Mouse (Mus musculus): ENCODE measurements around the gene Naa20.
"Not testable (repeated sequence)": the region's sequence is repeated elsewhere in the genome, so short reads cannot be mapped to it uniquely, and the experiment has no call there.

Gene Naa20

DNA sequence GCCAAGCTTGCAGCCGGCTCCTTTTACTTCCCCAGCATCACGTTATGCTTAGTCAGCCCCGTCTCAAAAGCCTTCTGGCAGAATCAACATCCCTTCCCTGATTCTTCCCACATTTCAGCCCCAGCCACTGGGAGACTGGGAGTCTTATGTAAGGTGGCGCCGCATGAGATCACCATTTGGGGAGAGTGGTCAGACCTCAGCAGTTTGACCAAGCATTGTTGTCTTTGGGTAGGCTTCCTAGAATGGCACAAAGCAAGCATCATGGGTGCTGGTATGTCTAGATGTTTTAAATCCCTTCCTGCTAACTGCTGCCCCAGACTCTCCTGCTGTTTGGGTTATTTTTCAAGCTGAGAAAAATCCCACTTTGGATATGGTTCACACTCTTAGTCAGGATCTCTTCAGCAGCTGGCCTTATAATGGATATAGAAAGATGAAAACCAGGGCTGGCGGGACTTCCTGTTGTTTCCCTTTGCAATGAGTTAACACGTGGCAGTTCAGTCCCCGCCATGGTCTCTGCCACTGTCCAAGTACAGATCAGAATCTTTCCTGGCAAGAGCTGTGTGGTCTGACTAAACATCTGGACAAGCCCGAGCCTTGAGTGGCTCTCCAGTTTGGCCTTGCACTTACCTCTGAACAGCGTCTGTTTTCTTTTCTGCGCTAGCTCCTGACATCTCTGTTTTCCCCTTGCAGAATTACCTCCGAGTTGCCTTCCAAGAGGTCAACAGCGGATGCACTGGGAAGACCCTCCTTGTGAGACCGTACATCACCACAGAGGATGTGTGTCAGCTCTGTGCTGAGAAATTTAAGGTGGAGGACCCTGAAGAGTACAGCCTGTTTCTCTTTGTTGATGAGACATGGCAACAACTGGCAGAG is 16.8 kb upstream of the Naa20 start:
- peak; percentile 14 for DNase-seq (ENCODE audit: low spot score)

DNA sequence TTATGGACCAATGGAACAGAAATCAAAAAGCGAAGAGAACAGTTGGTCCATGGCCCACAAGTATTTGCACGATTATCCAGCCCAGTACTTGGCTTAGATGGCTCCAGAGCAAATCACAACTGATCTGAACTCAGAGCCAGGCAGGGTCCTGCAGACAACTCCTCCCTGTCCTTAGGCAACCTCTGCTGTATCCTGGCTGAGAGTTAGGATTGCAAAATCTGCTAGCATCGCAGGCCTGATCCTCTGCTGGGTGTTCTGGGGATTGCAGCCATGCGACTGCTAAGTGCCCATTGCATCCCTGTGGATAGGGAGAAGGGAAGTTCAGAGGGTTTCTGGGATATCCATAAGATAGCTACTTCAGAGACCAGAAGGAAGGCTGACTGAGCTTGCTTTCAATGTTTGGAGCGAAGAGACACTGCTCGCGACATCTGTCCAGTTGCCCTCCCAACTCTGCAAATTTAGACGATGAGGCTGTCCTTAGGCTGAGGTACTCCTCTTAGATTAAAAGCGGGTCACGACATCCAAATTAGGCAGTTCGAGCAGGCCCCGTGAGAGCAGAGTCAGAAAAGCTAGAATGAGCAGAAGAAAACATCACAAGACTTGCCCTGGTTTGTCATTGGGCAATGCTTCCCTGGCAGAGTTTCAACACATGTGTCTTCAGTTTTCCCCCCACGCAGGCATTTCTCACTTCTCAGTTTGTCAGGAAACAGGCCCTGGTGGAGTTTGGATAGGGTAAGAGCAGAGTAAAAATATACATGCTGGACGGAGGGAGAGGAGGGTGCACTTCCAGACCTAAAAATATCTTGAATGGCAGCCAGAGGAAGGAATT is 13.7 kb upstream of the Naa20 start:
- peak; percentile 60 for DNase-seq (ENCODE audit: low spot score)

DNA sequence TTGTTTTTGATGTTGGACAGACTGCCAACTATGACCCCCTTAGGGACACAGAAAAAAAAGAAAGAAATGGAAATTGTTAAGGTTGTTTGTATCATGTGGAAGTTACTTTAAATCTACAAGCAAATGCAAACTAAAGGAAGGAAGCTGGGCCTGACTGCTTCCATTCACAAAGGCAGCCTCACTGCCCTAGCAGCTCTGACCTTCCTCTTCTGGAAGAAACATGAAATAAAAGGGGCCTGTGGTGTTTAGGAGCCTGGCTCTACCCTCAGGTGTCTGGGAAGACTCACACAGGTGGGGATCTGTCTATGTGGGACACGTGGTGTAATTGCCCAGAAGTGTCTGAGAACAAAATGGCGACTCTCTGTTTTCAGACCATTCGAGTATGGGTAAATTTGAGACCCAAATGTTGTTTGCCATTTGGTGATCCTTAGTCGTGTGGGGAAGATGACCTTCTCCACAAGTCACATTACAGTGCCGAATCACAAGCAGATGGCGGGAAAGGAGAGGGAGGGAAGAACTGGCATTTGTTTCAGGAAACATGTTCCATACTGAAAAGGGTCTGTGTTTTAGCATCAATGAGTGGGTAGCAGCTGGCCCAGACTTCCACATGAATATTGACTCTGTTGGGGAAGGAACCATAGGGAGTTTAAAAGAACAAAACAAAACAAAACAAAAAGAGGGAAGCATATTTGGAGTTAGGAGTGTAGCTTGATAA is 13.0 kb upstream of the Naa20 start:
- no peak for DNase-seq (ENCODE audit: low spot score)

DNA sequence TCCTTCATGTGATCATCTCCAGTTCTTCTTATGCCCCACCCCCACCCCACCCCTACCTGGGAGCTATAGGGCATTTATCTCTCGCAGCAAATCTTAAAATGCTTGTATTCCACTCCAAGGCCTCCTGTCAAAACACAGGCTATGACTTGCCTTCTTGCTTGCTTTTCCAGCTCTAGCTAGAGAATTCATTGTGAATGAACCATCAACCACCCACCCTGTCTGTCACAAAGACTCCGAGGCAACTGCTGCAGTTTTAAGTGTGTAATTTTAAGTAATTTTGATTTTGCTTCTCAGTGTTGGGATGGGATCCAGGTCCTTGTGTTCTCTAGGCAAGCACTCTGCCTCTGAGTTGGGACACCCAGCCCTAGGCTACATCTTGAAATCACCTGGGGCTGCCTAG is 11.3 kb upstream of the Naa20 start:
- no peak for DNase-seq (ENCODE audit: low spot score)

DNA sequence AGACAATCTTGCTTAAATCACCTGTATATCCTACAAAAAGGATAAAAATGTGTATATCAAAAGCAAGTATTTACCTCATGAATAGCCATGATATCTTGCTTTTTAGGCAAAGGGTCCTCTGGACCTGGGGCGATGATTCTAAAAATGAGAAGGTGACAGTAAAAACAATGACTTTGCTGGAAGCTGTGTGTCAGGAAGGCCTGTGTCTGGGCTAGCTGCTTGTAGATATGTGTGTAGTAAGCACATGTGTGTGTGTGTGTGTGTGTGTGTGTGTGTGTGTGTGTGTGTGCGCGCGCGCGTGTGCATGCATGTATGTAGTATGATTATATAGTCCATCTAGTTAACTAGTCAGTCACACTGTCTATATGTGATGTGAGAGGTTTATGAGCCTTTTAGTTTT is 8.1 kb upstream of the Naa20 start:
- no peak for DNase-seq (ENCODE audit: low spot score)

DNA sequence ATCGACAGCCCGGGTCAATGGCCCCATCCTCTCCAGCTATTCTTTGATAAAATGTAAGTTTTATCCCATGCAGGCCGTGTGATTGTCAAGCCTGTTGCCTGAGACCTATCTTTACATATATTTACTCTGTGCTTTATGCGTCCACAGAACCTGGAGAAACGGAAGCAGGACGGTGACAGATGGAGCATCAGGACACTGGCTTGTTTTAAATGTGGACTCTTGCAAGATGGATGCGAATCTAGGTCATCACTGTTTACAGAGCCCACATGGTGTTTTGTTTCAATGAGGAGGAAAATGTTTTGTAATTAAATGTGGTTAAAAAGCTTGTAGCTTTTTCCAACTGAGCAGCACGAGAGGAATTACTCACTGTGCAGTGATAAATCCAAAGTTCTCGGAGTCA is 3.8 kb upstream of the Naa20 start:
- DNase-seq (ENCODE audit: low spot score) = no peak

DNA sequence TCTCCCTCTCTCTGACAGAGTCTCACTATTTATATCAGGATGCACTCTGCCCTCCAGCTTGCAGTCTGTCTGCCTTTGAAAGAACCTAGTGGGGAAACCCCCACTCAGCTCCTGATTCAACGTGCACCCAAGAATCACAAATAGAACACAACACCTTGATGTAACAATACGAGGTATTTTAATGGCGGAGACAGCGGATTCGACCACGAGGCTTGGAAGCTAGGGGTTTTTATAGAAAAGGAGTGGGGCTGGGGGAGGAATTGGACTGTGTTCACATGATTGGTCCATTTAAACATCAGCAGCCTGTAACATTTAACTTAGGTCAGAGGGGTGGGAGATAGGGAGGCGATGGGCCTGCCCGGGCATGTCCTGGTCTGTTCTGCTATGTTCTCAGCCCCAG is 1.6 kb upstream of the Naa20 start:
- DNase-seq (ENCODE audit: low spot score) = not testable (repeated sequence)

DNA sequence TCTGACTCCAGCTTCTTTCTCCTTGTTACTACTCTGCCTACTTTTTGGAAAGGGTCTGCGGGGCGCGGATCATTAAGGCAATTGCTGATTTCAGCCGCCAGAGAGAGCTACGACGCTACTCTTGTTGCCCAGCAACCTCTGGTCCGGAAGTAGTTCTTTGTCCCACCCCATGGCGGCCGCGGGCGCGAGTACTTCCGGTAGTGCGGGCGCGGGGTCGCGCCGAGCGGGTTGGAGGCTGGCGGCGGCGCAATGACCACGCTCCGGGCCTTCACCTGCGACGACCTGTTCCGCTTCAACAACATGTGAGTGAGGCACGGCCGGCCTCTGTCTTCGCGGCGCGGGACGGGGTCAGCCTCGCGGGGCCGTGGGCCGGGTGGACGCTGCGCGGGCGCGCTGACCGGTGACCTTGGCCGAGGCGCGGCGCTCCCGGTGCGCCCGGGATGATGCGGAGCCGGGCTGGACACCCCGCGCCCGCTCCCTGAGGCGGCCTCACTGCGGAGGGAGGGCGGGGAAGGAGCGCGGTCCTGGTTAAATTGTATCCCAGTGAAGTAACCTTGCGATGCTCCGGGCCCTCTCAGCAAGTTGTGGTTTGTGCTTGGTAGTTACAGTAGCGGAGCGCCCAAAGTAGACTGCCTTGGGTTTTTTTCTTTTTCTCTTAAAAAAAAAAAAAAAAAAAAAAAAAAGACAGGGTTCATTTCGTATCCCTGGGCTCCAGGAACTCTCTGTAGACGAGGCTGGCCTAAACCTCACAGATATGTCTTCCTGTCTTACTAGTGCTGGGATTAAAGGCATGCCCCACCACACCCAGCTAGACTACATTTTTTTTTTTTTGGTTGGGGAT is 1.4 kb downstream of the Naa20 start:
- DNase-seq (ENCODE audit: low spot score) = peak; percentile 96

DNA sequence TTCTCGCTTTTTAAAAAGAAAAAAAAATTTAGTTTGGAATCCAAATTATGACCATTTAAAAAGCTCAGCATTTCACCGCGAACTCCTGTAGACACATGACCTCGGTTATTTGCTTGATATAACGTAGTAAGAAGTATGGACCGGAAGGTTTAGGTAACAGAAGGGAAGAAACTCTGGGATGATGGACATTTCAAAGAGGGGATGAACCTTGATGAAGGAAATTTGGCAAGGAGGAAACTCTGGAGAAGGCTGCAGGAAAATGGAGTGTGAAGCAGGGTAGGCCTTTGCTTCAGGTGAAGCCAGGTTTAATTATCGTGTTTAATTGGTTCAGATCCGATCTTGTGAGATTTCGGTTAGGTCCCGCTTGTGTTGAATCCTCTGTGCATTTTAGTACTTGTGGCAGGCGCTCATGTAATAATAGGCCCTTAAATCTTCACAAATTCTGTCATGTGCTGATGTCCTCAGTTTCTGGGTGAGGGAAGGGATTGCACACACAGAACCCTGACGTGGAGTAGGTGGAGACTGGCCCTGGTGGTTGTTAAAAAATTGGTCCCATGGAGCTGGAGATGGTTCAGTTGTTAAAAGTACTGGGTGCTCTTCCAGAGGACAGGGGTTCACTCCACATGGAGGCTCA is 2.2 kb downstream of the Naa20 start:
- DNase-seq (ENCODE audit: low spot score) = no peak

DNA sequence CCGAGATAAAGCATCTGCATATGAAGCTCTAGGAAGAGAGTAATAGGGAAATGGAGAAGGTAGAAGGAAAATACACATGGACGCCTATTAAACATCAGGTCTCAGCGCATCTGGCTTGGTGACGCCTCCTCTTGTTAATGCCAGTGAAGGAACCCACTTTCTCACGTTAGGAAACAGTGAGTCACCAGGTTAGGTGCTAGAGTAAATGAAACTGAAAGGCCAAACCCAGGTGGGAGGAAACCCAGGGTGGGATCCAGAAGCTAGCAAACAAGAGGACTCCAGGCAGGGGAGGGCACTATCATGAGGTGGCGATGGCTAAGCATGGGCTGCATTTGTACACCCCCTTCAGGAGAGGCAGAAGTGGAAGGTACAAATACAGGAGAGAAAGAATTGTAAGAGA is 3.3 kb downstream of the Naa20 start:
- no peak for DNase-seq (ENCODE audit: low spot score)

DNA sequence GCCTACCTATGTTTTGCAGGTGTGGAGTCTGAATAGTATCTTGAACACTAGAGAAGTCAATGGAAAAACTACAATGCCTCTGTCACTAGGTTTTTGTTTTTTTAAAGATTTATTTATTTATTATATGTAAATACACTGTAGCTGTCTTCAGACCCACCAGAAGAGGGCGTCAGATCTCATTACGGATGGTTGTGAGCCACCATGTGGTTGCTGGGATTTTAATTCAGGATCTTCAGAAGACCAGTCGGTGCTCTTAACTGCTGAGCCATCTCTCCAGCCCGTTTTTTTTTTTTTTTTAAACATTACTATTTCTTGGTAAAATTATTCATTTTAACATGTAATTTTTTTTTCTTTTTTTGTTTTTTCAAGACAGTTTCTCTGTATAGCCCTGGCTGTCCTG is 4.0 kb downstream of the Naa20 start:
- DNase-seq (ENCODE audit: low spot score) = not testable (repeated sequence)

DNA sequence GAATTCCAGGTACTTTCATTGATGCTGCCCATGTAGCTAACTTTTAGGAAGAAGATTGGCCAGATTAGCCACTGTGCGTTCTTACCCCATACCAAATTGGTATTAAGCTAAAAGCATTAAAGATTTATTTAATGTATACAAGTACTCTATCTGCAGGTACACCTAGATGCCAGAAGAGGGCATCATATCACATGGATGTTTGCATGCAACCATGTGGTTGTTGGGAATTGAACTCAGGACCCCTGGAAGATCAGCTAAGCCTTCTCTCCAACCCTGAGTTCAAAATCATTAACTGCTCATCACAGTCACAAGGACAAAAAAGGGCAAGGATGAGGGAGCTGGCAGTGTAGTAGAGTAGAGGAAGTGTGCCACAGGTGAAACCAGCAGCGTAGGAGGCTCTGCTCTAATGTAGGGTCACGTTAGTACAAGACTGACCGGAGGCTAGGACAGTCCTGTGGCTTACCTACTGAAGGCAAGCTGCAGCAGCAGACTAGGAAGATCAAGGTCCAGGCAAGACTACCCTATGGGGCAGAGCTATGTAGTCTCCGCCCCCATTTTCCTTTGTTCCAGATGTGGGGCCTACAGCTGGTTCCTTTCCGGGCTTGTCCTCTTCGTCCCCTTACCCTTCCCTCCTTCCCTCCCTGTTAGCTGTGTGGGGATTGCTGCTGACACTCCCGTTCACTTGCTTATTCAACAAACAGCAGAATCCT is 19.2 kb downstream of the Naa20 start:
- DNase-seq (ENCODE audit: low spot score) = no peak

DNA sequence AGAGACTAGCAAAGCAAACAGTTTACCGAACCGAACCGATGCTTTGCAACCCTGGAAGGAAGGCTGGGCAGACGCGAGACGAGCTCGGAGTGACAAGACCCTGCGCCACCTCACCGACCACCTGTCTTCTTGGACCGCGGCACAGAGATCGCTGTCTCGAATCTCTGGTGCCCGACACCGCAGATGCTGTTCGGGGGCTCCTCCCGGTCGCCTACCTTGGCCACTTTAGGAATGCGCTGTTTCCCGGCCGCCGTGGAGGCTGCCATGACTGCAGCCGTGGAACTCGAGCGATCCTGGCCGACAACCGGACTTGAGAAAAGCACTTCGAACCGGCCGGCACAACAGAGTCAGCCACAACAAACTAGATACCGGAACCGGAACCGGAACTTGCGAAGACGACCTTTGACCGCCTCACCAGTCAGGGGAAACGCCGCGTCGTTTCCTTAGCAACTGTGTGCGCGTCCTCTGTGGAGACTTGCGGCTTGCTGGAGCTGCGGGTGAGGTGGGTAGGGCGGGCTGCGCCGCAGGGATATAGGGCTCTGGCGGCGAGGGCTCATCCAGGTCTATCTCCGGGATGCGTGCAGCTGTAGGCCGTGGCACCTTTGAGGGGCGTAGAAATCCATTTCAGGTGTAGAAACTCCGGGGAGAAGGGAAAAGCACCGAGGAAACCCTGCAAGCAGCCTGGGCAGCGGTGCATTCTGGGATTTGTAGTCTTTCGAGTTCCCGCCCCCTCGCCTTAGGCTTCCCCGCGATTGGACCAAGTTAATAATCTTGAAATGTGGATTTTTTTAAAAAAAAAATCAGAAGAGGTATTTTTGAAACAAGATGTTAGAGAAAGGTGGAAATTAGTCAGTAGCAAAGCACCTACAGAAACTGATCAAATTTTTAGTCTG is 32.7 kb downstream of the Naa20 start, which contains the start of the genes Cfap61 and Crnkl1:
Gene Cfap61, plus strand, starts transcription at position 446 of the 893 bp plus-strand sequence.
Gene Crnkl1, minus strand, starts transcription at position 676 of the 893 bp plus-strand sequence.
- peak; percentile 99 for DNase-seq (ENCODE audit: low spot score)

DNA sequence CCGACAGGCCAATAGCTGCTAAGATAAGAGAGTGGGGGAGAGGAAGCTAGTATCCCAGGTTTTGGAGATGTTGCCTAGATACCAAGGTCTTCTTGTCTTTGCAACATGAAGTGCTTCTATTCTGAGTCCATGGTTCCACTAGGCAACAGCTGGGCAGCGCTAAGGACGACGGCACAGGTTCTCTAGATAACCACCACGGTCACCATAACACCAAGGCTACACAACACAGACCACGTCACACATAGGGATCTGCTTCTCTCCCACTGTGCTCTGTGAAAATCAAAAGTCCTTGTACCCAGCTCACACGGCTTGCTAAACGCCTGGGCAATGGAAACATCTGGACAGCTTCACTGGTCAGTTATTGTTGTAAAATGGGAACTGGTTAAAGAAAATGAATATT is 35.1 kb downstream of the Naa20 start:
- no peak for DNase-seq (ENCODE audit: low spot score)

DNA sequence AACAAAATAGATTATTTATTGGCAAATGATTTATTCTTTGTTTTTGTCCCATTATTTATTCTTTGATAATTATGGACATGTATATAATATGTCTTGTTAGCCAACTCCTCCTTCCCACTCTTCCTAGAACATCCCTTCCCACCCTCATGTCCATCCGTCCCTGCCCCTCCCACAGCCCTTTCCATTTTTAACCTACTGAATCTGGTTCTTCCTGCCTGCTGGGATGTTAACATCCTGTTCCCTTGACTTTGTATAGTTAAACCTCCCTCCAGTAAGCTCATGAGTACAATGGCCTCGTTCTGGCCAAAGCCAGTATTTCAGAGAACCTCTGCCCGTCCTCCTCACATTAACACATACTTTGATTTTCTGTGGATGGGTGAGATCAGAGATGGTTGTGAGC is 39.5 kb downstream of the Naa20 start:
- DNase-seq (ENCODE audit: low spot score) = no peak

DNA sequence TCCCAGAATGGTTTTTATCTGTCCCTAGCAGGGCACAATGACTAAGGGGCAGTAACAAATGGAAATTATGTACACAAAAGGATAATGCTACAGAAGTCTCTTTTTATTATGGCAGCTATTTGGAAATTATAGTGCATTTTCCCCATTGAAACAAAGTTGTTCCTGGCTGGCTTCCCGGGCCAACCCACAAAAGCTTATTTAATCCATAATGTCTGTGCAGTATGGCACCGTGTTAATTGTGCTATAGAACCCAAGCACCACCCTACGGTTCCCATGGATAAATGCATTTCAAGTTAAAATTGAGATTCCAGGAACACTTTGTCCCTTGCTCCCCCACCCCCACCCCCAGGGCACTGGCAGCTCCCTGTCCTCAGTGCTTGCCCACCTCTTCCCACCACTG is 42.4 kb downstream of the Naa20 start:
- DNase-seq (ENCODE audit: low spot score) = no peak

DNA sequence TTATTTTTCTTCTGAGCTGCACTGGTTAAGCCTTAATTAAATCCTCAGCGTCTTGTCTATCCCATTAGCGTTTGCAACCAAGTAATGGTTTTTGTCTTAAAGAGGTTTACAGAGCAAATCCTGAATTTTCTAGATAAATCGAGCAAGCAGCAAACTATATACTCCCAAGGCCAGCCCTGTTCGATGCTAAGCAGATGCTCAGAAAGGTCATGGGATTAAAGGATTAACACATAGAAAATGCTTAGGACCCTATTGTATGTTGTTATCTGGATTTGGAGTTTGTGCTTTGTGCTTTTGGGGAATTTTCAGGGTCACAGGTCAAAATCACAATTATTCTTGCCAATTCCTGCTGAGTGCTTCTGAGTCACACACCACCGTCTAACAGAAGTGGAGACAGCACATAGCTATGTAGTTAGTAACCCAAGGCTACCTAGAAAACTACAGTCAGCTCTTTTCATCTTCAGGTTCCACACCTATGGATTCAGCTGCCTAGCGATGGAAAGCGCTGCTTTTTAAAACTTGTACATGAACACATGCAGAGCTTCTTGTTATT is 46.6 kb downstream of the Naa20 start:
- DNase-seq (ENCODE audit: low spot score) = no peak

DNA sequence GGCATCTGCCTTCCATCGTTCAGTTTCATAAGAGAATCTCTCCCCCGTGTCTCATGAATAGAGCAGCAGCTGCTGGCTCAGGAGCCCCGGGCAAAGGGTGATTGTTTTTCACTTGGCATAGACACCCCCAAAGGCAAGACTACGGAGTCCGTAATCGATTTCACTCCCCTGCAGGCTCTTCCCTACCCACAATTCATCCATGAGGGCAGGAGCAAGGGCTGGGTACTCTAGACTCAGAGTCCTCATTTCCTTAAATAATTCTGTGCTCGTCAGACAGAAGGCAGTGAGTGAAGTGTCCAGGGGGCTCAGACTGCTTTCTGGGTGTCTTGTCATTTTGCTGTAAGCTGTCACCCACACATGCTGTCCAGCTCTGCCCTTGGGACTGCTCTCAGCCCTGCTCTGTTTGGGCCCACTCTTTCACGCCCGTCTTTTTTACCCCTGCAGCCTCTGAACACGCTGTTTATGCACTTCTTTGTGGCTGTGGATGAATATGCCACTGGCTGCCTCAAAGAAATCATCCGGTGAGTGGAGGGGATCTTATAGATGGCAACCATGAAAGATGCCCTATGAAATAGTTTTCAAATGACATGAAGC is 47.7 kb downstream of the Naa20 start:
- DNase-seq (ENCODE audit: low spot score) = no peak

DNA sequence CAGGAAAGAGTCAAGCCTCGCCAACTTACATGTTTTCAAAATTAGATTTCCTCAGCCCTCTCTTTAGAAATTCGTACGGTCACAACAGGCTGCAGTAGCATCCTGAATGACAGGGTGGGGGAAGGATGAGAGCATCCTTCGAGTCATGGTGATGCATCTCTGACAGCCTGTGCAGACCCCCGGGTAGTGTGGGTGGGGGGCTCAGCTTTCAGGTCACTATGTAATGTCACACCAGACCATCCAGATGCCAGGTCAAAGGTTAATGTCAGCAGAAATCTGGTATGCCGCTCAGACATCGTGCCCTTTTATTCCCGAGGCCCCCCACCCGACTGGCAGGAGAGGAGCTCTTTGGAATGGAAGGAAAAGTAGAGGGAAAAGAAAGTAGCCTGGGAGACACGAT is 48.3 kb downstream of the Naa20 start:
- peak; percentile 77 for DNase-seq (ENCODE audit: low spot score)

Data from embryo, embryonic 10 days (tissue).